Mouse (Mus musculus) small intestine, adult 2 months (tissue): ENCODE data around the gene Rps6kl1.

ENCODE experiments used
- CTCF ChIP-seq: fragments of 200-500 bp; IDR thresholded peaks from 2 replicates; pipeline ENCODE4 v1.5.1; 2012; ENCODE audit warnings: low read depth, mild to moderate bottlenecking, control low read depth, inconsistent platforms, low read length, moderate library complexity, mixed read lengths; ENCODE audit not compliant: insufficient replicate concordance, insufficient read length; ENCODE audit errors: extremely low read depth
- POLR2A ChIP-seq: fragments of 200-500 bp; IDR thresholded peaks from 2 replicates; pipeline ENCODE4 v1.6.1; 2012; ENCODE audit warnings: low read depth, mild to moderate bottlenecking, control low read depth, inconsistent platforms, low read length, moderate library complexity

DNA sequence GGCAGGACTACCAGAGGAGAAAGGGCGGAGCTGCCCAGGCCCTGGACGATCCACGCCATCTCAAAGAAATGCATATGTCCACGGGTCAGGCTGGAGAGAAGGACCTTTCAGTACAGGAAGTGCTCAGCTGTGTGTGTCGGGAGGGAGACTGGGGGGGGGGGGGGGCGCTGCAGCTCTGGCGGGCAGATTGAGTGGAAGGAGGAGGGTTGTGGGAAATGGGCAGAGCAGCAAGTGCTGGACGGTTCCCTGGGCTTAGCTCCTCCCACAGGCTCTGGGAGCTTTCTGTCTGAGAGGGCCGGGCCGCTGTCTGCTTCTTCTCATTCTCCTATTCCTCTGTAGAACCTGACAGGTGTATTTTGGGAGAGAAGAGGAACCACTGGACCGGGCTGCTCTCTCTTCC is 4.7 kb downstream of the Rps6kl1 start:
- no peak for TF ChIP-seq POLR2A
- TF ChIP-seq CTCF = no peak
